Mouse (Mus musculus) Patski (cell line): ENCODE measurements at regions not wholly inside any gene's neighbourhood (a gene's known extent, or its start where the extent isn't known, plus 50 kb on each side); places are given as distances from the start of the nearest gene placed in this dataset.
"Not testable (repeated sequence)": the region's sequence is repeated elsewhere in the genome, so short reads cannot be mapped to it uniquely, and the experiment has no call there.

ENCODE experiments used
- ATAC-seq: fragments of 100-300 bp; one replicate; pipeline ENCODE4 v1.8.0; 2021
- CTCF ChIA-PET: fragments of 350-600 bp; sonication (Branson Sonifier 250); formaldehyde crosslinking; loops from one replicate; lab custom pipeline; 2022; ENCODE audit warnings: inconsistent platforms; lab: Charles Lee
- POLR2A ChIA-PET: fragments of 350-600 bp; sonication (Branson Sonifier 250); formaldehyde crosslinking; loops from one replicate; lab custom pipeline; 2022; ENCODE audit warnings: antibody characterized with exemption, inconsistent platforms; lab: Charles Lee
- DNase-seq: peaks from one replicate; pipeline ENCODE4 v3.0.0-alpha.2; 2011; ENCODE audit warnings: low read depth, low spot score
- H3K27me3 ChIP-seq: fragments of 371-371 bp; one replicate; pipeline ENCODE4 v1.5.1; 2021
- CTCF ChIP-seq: fragments of 100-300 bp; IDR thresholded peaks from one replicate; pipeline ENCODE4 v1.5.1; 2021
- in situ Hi-C: fragments of 300-500 bp; cut with MboI; formaldehyde crosslinking; loops from 3 replicates; pipeline ENCODE4 v1.11.1; 2018; ENCODE audit warnings: low pct_unique_long_range_greater_than_20kb, mixed read lengths

GRCm38 (mm10) chr8:103779658-103780057 is 321.8 kb upstream of the Cdh5 start:
- ATAC-seq, result no peak
- TF ChIP-seq CTCF, result no peak
- peaks cover 3% of the 10 kb centered on the region for H3K27me3 ChIP-seq
- ChIA-PET POLR2A (no interaction called here), CTCF (no interaction called here)
- in situ Hi-C loops, result loop anchor here (10.0 kb wide), 2 partner anchors 175 to 285 kb away; no protein-coding TSS in a partner anchor
- DNase-seq, result no peak

- TF ChIP-seq CTCF, result no peak
- peaks cover 10% of the 10 kb centered on the region for H3K27me3 ChIP-seq
- ATAC-seq (no peak), DNase-seq (no peak)
- ChIA-PET CTCF (no interaction called here), POLR2A (no interaction called here)
- in situ Hi-C loops, result loop anchor here (10.0 kb wide), 2 partner anchors 166 to 276 kb away; no protein-coding TSS in a partner anchor
Measured at GRCm38 (mm10) chr8:103788308-103788707, 313.1 kb upstream of the Cdh5 start.

- CTCF ChIA-PET, result no interaction called here
- in situ Hi-C loops, result no loop called here
- POLR2A ChIA-PET, result no interaction called here
- no peak for DNase-seq
- no peak for TF ChIP-seq CTCF
- H3K27me3 ChIP-seq, result peaks cover 6% of the 10 kb centered on the region
- no peak for ATAC-seq
Measured at GRCm38 (mm10) chr8:103793331-103793730, 308.1 kb upstream of the Cdh5 start.

GRCm38 (mm10) chr8:103798630-103799029 is 302.8 kb upstream of the Cdh5 start:
- ATAC-seq, POLR2A ChIA-PET, H3K27me3 ChIP-seq, in situ Hi-C loops, DNase-seq: not testable (repeated sequence)
- CTCF ChIA-PET, result interaction anchor here (1.2 kb wide), 1 partner anchor 996 kb away, joined by 3 read pairs; no protein-coding TSS in a partner anchor

GRCm38 (mm10) chr8:103808171-103808570 is 293.3 kb upstream of the Cdh5 start:
- in situ Hi-C loops, result loop anchor here (10.0 kb wide), 1 partner anchor 987 kb away; no protein-coding TSS in a partner anchor
- ChIA-PET CTCF (no interaction called here), POLR2A (no interaction called here)
- DNase-seq (no peak), ATAC-seq (no peak)
- no peaks in the 10 kb centered on the region for H3K27me3 ChIP-seq
- TF ChIP-seq CTCF, result no peak

- ATAC-seq (no peak), DNase-seq (no peak)
- no peaks in the 10 kb centered on the region for H3K27me3 ChIP-seq
- in situ Hi-C loops, result loop anchor here (10.0 kb wide), 1 partner anchor 986 kb away; no protein-coding TSS in a partner anchor
- ChIA-PET CTCF (no interaction called here), POLR2A (no interaction called here)
- no peak for TF ChIP-seq CTCF
Measured at GRCm38 (mm10) chr8:103808580-103808979, 292.8 kb upstream of the Cdh5 start.

- no peaks in the 10 kb centered on the region for H3K27me3 ChIP-seq
- ATAC-seq (no peak), DNase-seq (no peak)
- in situ Hi-C loops, result loop anchor here (10.0 kb wide), 1 partner anchor 986 kb away; no protein-coding TSS in a partner anchor
- POLR2A ChIA-PET, result no interaction called here
- TF ChIP-seq CTCF, result no peak
- CTCF ChIA-PET, result no interaction called here
Measured at GRCm38 (mm10) chr8:103809140-103809539, 292.3 kb upstream of the Cdh5 start.

- in situ Hi-C loops, result no loop called here
- no peaks in the 10 kb centered on the region for H3K27me3 ChIP-seq
- POLR2A ChIA-PET, result no interaction called here
- TF ChIP-seq CTCF, result no peak
- ATAC-seq (no peak), DNase-seq (no peak)
- CTCF ChIA-PET, result interaction anchor here (1.0 kb wide), 1 partner anchor 10 kb away, joined by 4 read pairs; no protein-coding TSS in a partner anchor
Measured at GRCm38 (mm10) chr8:103813954-103814591, 287.4 kb upstream of the Cdh5 start.

GRCm38 (mm10) chr8:103816101-103816894 is 285.1 kb upstream of the Cdh5 start:
- in situ Hi-C loops, result no loop called here
- DNase-seq (no peak), ATAC-seq (no peak)
- ChIA-PET POLR2A (no interaction called here), CTCF (no interaction called here)
- no peak for TF ChIP-seq CTCF
- no peaks in the 10 kb centered on the region for H3K27me3 ChIP-seq

GRCm38 (mm10) chr8:103823541-103823940 is 277.9 kb upstream of the Cdh5 start:
- in situ Hi-C loops, result no loop called here
- POLR2A ChIA-PET, result no interaction called here
- DNase-seq (no peak), ATAC-seq (no peak)
- CTCF ChIA-PET, result interaction anchor here (1.1 kb wide), 1 partner anchor 9 kb away, joined by 4 read pairs; no protein-coding TSS in a partner anchor
- no peaks in the 10 kb centered on the region for H3K27me3 ChIP-seq
- no peak for TF ChIP-seq CTCF

- ChIA-PET POLR2A (no interaction called here), CTCF (no interaction called here)
- ATAC-seq (no peak), DNase-seq (no peak)
- no peaks in the 10 kb centered on the region for H3K27me3 ChIP-seq
- in situ Hi-C loops, result no loop called here
- TF ChIP-seq CTCF, result no peak
Measured at GRCm38 (mm10) chr8:103824747-103825146, 276.7 kb upstream of the Cdh5 start.
